Mouse (Mus musculus): ENCODE measurements around the gene Slc29a4.
A peak's percentile ranks its signal among the peaks of the same experiment; 100 is the strongest.

- TF ChIP-seq CTCF (IDR thresholded peaks at IDR 0.05) (peak; percentile 88), EP300 (IDR thresholded peaks at IDR 0.05) (no peak)
Measured at GRCm38 (mm10) chr5:142767937-142768336, 75.6 kb downstream of the Slc29a4 start.
